Mouse (Mus musculus) left cerebral cortex, adult 2 months (tissue): ENCODE measurements at regions not wholly inside any gene's neighbourhood (a gene's known extent, or its start where the extent isn't known, plus 50 kb on each side); places are given as distances from the start of the nearest gene placed in this dataset.

Experiments
- DNase-seq, 2 experiments: peaks; one replicate each; pipeline ENCODE4 v3.0.0; 2021 to 2022; ENCODE audit warnings: low spot score in 2 of 2, mixed read lengths in 1 of 2; ENCODE audit errors: extremely low spot score in 1 of 2
- H3K27ac ChIP-seq: fragments of 200-600 bp; 2 replicates; pipeline ENCODE4 v1.8.1; 2022
- H3K4me3 ChIP-seq: fragments of 200-600 bp; 2 replicates; pipeline ENCODE4 v1.8.1; 2022
- CTCF ChIP-seq: fragments of 200-600 bp; IDR thresholded peaks from 2 replicates; pipeline ENCODE4 v1.8.1; 2022; ENCODE audit warnings: antibody characterized with exemption, mild to moderate bottlenecking, moderate library complexity
- intact Hi-C: fragments of 180-260 bp; cut with DNase I; formaldehyde crosslinking; loops from one replicate; pipeline ENCODE4 v1.15.1; 2025

- no peak for DNase-seq
- TF ChIP-seq CTCF: no peak
- intact Hi-C loops: no loop called here
- Histone ChIP-seq H3K27ac (no peak overlapping the region), H3K4me3 (no peak overlapping the region)
Measured at GRCm38 (mm10) chr16:95855230-95855629, 135.5 kb downstream of the Psmg1 start.

GRCm38 (mm10) chr16:95851907-95852306, 138.9 kb downstream of the Psmg1 start:
- Histone ChIP-seq H3K27ac (no peak overlapping the region), H3K4me3 (no peak overlapping the region)
- intact Hi-C loops: no loop called here
- no peak for TF ChIP-seq CTCF
- no peak for DNase-seq

- H3K4me3 ChIP-seq: no peak overlapping the region
- intact Hi-C loops: no loop called here
- H3K27ac ChIP-seq: no peak overlapping the region
- DNase-seq: no peak
- TF ChIP-seq CTCF: no peak
Measured at GRCm38 (mm10) chr16:95848555-95849082, 142.1 kb downstream of the Psmg1 start.

GRCm38 (mm10) chr16:95847765-95848483, 142.8 kb downstream of the Psmg1 start:
- Histone ChIP-seq H3K4me3 (no peak overlapping the region), H3K27ac (no peak overlapping the region)
- DNase-seq: no peak
- intact Hi-C loops: no loop called here
- no peak for TF ChIP-seq CTCF

GRCm38 (mm10) chr16:95845323-95845860, 143.5 kb downstream of the Ets2 start:
- no peak for DNase-seq
- Histone ChIP-seq H3K4me3 (no peak overlapping the region), H3K27ac (no peak overlapping the region)
- TF ChIP-seq CTCF: no peak
- intact Hi-C loops: no loop called here

- intact Hi-C loops: no loop called here
- no peak for TF ChIP-seq CTCF
- DNase-seq: no peak
- no peak overlapping the region for H3K4me3 ChIP-seq
- no peak overlapping the region for H3K27ac ChIP-seq
Measured at GRCm38 (mm10) chr16:95844691-95845090, 142.8 kb downstream of the Ets2 start.

- intact Hi-C loops: no loop called here
- TF ChIP-seq CTCF: no peak
- H3K27ac ChIP-seq: no peak overlapping the region
- no peak overlapping the region for H3K4me3 ChIP-seq
- DNase-seq: no peak
Measured at GRCm38 (mm10) chr16:95842766-95843165, 140.9 kb downstream of the Ets2 start.

GRCm38 (mm10) chr16:95839512-95840253, 137.8 kb downstream of the Ets2 start:
- DNase-seq: no peak
- TF ChIP-seq CTCF: no peak
- Histone ChIP-seq H3K27ac (no peak overlapping the region), H3K4me3 (no peak overlapping the region)
- intact Hi-C loops: no loop called here

- no peak overlapping the region for H3K4me3 ChIP-seq
- H3K27ac ChIP-seq: no peak overlapping the region
- no peak for TF ChIP-seq CTCF
- no peak for DNase-seq
- intact Hi-C loops: no loop called here
Measured at GRCm38 (mm10) chr16:95838886-95839430, 137.1 kb downstream of the Ets2 start.

- intact Hi-C loops: no loop called here
- DNase-seq: no peak
- Histone ChIP-seq H3K4me3 (no peak overlapping the region), H3K27ac (no peak overlapping the region)
- no peak for TF ChIP-seq CTCF
Measured at GRCm38 (mm10) chr16:95838478-95838846, 136.6 kb downstream of the Ets2 start.

GRCm38 (mm10) chr16:95837723-95838477, 136.0 kb downstream of the Ets2 start:
- Histone ChIP-seq H3K4me3 (no peak overlapping the region), H3K27ac (no peak overlapping the region)
- no peak for TF ChIP-seq CTCF
- intact Hi-C loops: no loop called here
- no peak for DNase-seq
